Mouse (Mus musculus) ZHBTc4 (cell line): ENCODE data around the gene Smim14.

ENCODE experiments used
- DNase-seq: peaks from one replicate; pipeline ENCODE4 v3.0.0-alpha.2; 2011; ENCODE audit warnings: low read depth, low spot score

The Smim14 gene

DNA sequence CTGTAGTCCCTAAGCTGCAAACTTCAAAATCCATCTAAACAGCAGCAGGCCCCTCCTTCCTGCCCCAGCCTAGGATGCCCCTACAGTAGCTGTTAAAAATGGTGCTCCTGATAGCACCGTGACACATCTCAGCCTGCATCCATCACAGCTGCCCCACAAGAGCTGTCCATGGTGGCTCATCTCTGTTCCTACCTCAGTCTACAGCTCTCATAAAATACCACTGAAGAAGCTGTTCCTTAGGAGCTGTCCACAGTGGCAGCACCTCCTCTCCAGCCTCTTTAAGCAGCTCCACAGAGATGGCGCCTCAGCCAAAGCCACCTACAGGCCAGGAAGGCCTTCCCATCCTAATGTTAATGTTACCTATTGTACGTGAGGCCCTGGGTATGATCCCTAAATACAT is 70.1 kb downstream of the Smim14 start:
- peak; percentile 85 for DNase-seq

GRCm38 (mm10) chr5:65460361-65460760 is 76.6 kb downstream of the Smim14 start:
- DNase-seq, result no peak

DNA sequence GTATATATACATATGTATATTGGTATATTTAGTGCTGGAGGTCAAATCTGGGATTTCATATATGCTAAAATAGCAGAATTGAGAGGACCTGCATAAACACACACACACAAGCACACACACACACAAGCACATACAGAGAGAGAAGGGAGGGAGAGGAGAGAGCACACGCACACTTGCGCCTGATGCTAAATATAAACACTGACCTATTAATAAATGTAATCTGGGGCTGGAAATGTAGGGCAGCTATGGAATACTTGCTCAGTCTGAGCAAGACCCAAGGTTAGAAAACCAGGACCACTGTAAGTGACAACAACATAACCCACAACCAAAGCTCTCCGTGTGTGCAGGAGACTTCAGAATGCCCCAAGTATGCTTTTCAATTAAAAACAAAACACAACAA is 77.5 kb downstream of the Smim14 start:
- DNase-seq, result no peak

DNA sequence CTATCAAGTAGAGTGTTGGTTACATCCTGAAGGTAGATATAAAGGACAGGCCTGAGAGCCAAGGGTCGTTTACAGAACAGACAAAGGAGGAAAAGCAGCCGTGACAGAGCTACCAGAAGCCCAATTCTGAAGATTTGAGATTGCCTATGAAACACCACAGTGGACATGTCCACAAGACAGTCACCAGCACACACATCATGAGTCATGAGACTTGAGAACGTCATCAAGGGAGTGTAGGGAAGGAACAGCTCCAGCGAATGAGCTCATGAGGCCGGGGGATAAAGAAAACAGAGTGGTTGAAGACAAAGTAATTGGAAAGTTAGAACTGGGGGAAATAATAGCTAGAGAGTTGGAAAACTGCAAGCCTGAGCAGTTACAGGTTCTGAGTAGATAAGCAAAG is 79.1 kb downstream of the Smim14 start:
- no peak for DNase-seq

GRCm38 (mm10) chr5:65457086-65457827 is 79.7 kb downstream of the Smim14 start:
- DNase-seq, result no peak

DNA sequence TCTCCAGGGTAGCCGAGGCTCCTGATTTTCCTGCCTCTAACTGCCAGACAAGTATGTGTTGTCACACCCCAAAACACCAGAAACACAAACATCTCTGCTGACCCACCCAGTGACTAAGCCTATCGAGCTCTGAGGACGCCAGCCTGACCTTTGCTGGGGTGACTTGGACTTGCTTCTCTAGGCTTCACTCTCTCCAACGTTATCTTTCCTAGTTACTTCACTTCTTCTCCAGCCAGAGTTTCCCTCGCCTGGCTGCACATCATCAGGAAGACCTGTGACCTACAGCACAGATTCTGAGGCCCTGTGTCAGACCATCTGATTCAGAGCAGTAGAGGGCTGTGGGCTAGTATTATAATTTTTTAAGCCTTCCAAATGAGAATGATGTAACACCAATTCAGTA is 82.2 kb downstream of the Smim14 start:
- no peak for DNase-seq

GRCm38 (mm10) chr5:65448941-65449340 is 88.0 kb downstream of the Smim14 start:
- peak; percentile 38 for DNase-seq

DNA sequence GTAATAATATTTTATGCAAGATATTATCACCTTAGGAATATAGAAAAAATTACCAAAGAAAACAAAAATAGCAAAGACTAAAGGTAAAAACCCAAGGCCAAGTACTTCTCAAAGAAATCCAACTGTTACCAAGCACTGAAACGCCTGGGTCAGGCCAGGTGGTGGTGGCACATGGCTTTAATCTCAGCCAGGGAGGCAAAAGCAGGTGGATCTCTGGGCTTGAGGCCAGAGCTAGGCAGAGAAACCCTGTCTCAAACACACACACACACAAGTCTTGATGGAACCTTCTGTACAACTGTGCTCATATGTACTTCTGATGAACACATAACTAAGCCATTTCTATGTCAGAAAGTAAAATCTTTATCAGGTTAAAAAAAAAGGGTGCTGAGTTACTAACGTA is 89.2 kb downstream of the Smim14 start:
- no peak for DNase-seq

DNA sequence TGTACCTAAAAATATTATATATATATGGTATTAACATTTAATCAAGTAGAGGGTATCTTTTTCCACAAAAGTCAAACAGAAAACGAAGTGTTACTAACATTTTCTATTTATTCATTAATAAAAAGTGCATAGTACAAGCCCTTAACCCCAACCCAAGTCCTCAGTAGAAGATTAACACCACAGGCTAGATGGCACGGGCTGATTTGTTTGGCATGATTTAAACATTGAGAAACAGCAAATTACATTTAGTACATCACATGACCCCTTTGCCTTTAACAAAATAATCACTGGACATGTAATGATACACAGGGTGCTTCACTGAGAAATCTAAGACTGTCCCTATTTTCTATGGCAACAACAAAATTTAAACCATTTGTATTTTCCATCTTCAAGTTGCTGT is 90.2 kb downstream of the Smim14 start:
- no peak for DNase-seq

- no peak for DNase-seq
Observed at GRCm38 (mm10) chr5:65444981-65445380, 92.0 kb downstream of the Smim14 start.

DNA sequence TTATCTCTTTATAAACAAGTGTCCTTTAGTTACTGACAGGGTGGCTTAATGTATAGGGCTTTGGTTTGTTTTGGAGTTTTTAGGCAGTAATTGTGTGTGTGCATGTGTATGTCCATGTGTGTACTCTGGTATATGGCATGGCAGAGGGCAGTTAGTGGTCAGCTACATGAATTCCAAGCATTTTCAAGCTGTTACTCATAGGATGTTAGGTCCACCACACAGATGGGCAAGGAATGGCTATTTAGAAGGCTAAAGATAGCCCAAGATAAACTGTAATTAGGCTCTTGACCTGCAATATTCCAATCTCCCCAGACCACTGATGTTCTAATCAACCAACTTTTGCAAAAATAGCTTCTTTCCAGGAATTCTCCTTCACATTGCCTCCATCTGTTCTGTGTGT is 98.9 kb downstream of the Smim14 start:
- DNase-seq, result no peak

DNA sequence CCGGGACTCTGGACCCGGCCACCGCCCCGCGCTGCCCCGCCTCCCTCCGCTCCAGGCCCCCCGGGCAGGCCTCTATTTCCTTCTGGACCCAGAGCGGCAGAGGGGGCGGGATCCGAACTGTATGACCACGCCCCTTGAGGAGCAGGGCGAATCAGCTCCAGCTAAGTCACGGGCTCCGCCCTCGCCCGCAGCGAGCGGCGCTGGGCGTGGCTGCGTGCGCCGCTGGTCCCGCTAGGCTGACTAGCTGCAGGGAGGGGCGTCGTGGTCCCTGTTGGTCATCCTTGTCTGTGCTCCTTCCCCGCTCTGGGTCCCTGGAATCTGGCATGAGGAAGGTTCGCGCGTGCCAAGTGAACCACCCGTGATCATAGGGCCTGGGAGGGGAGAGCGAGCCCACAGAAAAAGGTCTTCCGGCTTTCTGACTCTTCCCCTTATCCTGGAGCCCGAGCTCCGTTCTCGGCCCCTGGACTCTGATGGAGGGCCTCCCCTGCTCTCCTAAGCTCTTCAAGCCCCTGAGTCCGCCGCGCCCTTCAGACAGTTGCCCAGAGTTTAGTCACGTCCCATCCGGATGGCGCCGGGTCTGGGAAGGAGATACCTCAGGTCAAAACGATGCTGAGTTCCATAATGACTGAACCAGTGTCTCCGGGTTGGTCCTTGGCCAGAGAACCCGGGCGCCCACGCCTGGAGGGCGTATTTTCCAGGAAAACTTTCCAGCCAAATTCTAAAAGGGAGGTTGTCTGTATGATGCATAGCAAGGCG is 101.0 kb downstream of the Smim14 start, which contains the start of gene Ugdh:
TSS of gene Ugdh (minus strand) at position 144 of the 756 bp plus-strand sequence.
- peak; percentile 99 for DNase-seq

GRCm38 (mm10) chr5:65435363-65435805 is 101.6 kb downstream of the Smim14 start:
- no peak for DNase-seq

DNA sequence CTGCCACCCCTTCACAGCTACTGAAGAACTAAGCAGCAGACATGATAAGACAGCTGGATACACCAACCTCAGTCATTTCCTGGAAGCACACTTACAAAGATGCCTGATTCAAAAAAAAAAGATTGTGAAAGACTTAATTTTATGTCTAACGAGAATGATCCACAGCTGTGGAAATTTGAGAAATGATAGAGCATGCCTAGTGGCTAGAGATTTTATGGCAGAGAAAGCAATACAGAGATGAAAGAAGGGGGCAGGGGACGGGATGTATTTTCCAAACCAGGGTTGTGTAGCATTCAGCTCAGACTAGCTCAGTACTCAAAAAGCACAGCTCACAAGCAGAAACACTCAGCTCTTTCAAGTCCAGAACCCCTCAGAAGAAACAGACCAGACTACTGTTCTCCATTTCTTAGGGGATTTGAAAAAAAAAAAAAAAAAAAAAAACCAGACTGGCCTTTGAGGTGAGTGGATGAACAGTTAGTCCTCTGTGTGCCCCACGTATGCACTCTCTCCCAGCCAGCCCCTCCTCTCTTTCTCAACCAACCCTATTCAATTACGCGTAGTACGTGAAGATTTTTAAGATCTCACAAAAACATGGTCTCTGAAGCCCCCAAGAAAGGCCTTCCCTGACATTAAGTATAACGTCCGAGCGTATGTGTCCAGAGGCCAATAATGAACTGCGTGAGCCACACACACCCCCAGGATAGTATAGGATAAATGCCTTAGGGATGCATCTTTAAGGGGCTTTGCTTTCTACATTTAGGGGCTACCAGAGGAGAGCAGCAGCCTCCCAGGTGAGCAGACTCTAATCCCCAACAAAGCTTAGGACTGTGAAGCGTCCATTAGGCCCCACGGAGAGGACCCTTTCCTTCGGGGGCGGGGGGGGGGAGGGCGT is 102.3 kb downstream of the Smim14 start:
- DNase-seq, result no peak

- DNase-seq, result no peak
Observed at GRCm38 (mm10) chr5:65429441-65429840, 107.5 kb downstream of the Smim14 start.

DNA sequence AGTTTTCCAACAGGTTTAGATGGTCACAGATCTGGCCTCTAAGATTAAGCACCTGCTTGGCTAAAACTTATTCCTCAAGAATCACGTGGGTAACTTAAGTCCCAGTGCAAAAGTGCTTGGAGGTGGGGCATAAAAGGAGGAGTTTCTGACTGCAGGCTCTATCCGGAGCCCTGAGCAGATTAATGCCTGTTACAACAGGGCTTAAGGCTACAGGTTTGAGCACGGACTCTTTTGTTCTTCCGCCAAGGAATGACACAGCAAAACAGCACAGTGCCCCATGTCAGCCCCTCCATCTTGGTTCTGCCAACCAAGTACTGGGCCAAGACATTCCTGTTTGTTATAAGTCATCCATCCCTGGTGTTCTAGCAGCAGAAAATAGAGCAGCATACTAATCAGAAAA is 108.7 kb downstream of the Smim14 start:
- peak; percentile 82 for DNase-seq

DNA sequence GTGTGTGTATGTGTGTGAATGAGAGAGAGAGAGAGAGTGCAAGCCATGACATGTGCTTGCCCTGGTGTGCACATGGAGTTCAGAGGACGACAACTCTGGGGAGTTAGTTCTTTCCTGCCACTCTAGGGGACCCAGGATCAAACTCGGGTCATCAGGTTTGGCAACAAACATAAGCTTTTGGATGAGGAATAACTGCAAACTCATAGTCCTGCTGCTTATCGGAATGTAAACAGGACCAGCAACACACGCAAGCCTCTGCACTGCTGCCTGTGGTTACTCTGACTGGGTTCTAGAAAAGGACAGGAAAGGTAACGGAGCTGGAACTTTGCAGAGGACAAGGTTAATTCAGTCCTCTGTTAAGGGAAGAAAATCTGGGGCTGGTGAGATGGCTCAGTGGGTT is 111.7 kb downstream of the Smim14 start:
- DNase-seq, result no peak

DNA sequence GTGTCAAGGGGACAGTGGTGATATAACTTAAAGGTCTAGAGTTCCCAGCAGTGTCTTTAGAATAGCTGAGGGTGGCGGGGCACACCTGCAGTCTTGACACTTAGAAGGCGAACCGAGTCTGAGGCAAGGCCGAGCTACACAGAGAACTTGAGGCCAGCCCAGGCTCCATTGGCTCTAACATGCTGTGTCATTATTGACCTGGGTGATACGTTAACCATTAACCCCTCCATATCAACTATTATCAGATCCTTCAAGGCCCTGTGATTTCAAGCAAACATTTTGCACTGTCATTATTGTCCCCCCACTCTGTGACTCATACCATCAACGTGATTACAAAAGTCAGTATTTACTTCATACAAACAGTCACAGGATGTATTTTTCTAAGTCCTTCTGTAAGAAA is 112.8 kb downstream of the Smim14 start:
- no peak for DNase-seq

GRCm38 (mm10) chr5:65422803-65423202 is 114.2 kb downstream of the Smim14 start:
- DNase-seq, result no peak

DNA sequence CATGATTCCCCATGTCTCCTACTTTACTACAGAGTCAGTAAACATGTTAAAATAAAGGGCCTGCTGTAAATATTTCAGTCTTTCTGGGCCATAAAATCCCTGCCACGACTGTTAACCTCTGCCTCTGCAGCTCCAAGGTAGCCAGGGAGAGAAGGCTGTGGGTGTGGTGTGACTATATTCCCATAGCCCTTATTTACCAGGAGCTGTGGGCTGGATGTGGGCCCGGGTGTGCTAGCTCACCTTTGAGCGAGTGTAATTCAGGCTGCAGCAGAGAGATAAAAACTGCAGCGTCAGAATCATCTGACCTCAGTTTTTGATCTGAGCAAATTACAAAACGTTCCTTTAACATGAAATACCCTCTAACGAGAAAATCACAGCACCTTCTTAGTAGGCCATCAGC is 116.2 kb downstream of the Smim14 start:
- no peak for DNase-seq

DNA sequence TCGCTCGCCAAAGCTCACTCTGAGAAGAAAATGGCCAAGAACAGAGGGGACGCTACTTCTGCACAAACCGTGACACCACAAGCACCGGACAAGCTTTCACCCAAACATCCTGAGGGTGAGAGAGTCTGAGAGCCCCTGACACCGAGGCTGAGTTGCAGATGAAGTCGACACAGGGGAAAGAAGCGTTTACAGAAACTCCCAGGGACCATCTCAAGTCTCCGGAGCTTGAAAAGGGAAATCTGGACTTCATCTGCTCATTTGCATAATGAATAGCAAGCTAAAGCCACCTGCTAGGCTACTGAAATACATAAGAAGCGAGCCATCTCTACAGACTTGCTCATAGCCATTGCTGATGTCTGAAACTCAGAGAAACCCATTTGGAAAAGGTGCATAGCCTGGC is 117.8 kb downstream of the Smim14 start:
- DNase-seq, result no peak
